Mouse (Mus musculus): ENCODE measurements around the gene Clcf1.

- no peak for TF ChIP-seq POLR2A (IDR thresholded peaks at IDR 0.05; ENCODE audit: borderline replicate concordance, insufficient read depth, low read length)
- TF ChIP-seq CTCF (IDR thresholded peaks at IDR 0.05; ENCODE audit: borderline replicate concordance, insufficient read depth, low read depth, low read length), result no peak
Observed at GRCm38 (mm10) chr19:4232651-4233050, 18.6 kb downstream of the Clcf1 start.
